Mouse (Mus musculus) ES-E14 (cell line): ENCODE measurements around the gene Capn10.
"Not testable (repeated sequence)": the region's sequence is repeated elsewhere in the genome, so short reads cannot be mapped to it uniquely, and the experiment has no call there.

Source experiments
- CHD2 ChIP-seq: IDR thresholded peaks from 2 replicates; pipeline ENCODE4 v1.6.1; 2014; ENCODE audit warnings: mild to moderate bottlenecking, low read depth, low read length, inconsistent platforms
- HCFC1 ChIP-seq: IDR thresholded peaks from 2 replicates; pipeline ENCODE4 v1.6.1; 2012; ENCODE audit warnings: low read length, inconsistent platforms, borderline replicate concordance; ENCODE audit not compliant: insufficient read depth
- MAFK ChIP-seq: IDR thresholded peaks from 2 replicates; pipeline ENCODE4 v1.6.1; 2014; ENCODE audit warnings: mild to moderate bottlenecking, low read depth, low read length, inconsistent platforms; ENCODE audit not compliant: insufficient read depth
- ZNF384 ChIP-seq: IDR thresholded peaks from 2 replicates; pipeline ENCODE4 v1.6.1; 2012; ENCODE audit warnings: low read depth, low read length, inconsistent platforms

- TF ChIP-seq MAFK, HCFC1, ZNF384, CHD2: not testable (repeated sequence)
Observed at GRCm38 (mm10) chr1:92970791-92971190, 36.6 kb downstream of the Capn10 start.
